Mouse (Mus musculus): ENCODE measurements around the gene Klhl22. TPM values are rescaled to one million over a fixed set of nuclear protein-coding genes. Genes with fewer than 3 reads are reported as not detected.

Klhl22 gene
- 107 and 126 TPM in 2 replicates for polyA plus RNA-seq (2012; rRNA removed)

- peak; percentile 87 for TF ChIP-seq POLR2A (IDR thresholded peaks at IDR 0.05; ENCODE audit: extremely low read depth, insufficient read depth, low read length)
- no peak for TF ChIP-seq CTCF (IDR thresholded peaks at IDR 0.05; ENCODE audit: extremely low read depth, insufficient read depth, low read length)
- H3K27ac ChIP-seq (ENCODE audit: insufficient read depth, low read length), result peak within 1 kb of the TSS; percentile 18; the same call in 1 of the 2 replicates
- peaks cover 6% of the 10 kb centered on the region for H3K4me1 ChIP-seq (ENCODE audit: control insufficient read depth, insufficient read depth, low read length)
- peak within 1 kb of the TSS; percentile 76 for H3K4me3 ChIP-seq (ENCODE audit: insufficient read depth, low read length)
These were observed at the start of gene Klhl22 for GRCm38 (mm10) chr16:17759344-17759773. Gene Klhl22, plus strand, starts transcription at chr16:17759618.

DNA sequence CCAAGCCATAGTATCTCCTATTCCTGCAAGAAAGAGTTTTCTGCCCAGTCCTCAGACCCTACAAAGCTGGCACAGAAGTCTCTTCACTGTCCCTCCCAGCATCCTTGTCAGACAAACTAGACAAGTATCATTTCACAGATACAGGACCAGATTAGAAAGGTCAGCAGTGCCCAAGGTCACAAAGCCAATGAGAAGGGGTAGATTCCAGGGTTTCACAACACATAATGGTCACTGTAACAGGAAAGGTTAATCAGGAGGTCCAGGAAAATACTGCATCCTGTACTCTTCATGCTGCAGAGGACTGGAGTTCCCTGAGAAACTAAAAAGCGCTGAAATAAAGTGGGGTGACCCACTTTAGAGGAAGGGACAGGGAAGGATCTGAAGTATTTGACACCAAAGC is 41.6 kb upstream of the Klhl22 start:
- Histone ChIP-seq H3K27ac (ENCODE audit: insufficient read depth, low read length) (no peak overlapping the region), H3K4me1 (ENCODE audit: control insufficient read depth, insufficient read depth, low read length) (peaks cover 9% of the 10 kb centered on the region; the same call in 1 of the 2 replicates), H3K4me3 (ENCODE audit: insufficient read depth, low read length) (no peak overlapping the region)
- no peak for TF ChIP-seq POLR2A (IDR thresholded peaks at IDR 0.05; ENCODE audit: extremely low read depth, insufficient read depth, low read length)
- TF ChIP-seq CTCF (IDR thresholded peaks at IDR 0.05; ENCODE audit: extremely low read depth, insufficient read depth, low read length), result no peak

DNA sequence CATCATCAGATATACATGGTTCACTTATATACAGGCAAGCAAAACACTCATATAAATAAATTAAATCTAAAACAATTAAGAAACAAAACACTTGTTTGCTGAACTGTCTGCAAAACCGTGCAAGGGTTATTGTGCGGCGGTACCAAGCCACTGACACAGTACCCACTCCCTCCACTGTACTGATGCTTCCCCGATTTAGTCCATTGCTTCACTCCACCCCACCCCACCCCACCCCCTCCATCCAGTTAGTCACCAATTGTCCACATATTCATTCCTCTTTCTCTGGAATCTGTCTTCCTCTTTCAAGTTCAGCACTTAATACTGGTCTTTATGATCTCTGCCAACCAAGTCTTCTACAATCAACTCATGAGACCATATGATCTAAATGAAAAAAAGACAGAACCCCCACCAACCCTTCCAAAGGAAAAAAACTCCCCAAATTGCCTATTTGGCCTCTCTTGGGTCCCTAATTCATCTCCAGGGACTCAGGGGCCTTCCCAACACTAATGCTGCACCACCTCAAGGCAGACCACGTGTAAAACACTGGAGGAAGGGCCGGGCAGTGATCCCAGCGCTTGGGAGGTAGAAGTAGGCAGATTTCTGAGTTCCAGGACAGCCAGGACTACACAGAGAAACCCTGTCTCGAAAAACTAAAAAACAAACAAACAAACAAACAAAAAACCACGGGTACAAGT is 38.2 kb upstream of the Klhl22 start:
- Histone ChIP-seq H3K4me3 (ENCODE audit: insufficient read depth, low read length) (peak overlapping the region; percentile 88), H3K4me1 (ENCODE audit: control insufficient read depth, insufficient read depth, low read length) (peaks cover 8% of the 10 kb centered on the region; the same call in 1 of the 2 replicates), H3K27ac (ENCODE audit: insufficient read depth, low read length) (no peak overlapping the region)
- no peak for TF ChIP-seq POLR2A (IDR thresholded peaks at IDR 0.05; ENCODE audit: extremely low read depth, insufficient read depth, low read length)
- TF ChIP-seq CTCF (IDR thresholded peaks at IDR 0.05; ENCODE audit: extremely low read depth, insufficient read depth, low read length), result no peak

- TF ChIP-seq POLR2A (IDR thresholded peaks at IDR 0.05; ENCODE audit: extremely low read depth, insufficient read depth, low read length) (no peak), CTCF (IDR thresholded peaks at IDR 0.05; ENCODE audit: extremely low read depth, insufficient read depth, low read length) (no peak)
- no peak overlapping the region for H3K27ac ChIP-seq (ENCODE audit: insufficient read depth, low read length)
- peaks cover 8% of the 10 kb centered on the region; the same call in 1 of the 2 replicates for H3K4me1 ChIP-seq (ENCODE audit: control insufficient read depth, insufficient read depth, low read length)
- peak overlapping the region; percentile 88 for H3K4me3 ChIP-seq (ENCODE audit: insufficient read depth, low read length)
These were observed 37.5 kb upstream of the Klhl22 start for GRCm38 (mm10) chr16:17721822-17722460.

DNA sequence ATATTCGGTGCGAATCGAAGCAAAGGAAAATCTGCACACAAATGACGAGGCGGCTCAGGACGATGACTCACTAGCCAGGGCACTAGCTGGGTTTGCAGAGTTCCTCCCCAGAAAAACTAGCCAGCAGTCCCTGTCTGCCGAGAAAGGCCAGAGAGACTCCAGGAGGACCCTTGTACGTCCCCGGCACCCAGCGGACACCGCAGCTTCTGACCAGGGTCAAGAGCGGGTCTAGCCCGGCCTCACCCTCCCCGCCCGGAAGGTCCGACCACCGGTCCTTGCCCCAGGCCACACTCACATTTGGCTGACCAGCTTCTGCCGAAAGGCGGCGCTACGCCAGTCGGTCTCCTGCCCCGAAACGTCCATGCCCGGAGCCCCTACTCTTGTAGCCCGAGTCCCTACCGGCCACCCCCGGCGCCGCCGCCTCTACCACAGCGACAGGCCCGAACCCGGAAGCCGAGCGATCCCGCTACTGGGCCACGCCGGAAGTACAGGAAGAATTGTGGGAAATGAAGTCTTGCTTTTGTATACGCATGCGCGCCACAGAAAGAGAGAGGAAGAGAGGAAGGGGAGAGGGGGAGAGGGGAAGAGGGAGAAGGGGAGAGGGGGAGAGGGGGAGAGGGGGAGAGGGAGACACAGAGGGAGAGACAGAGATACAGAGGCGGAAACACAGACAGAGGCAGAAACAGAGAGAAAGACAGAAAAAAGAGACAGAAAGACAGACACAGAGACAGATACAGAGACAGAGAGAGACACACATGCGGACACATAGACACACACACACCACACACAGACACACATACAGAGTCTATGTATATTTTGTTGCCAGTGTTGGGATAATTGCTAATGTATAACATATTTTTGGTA is 36.7 kb upstream of the Klhl22 start:
- Histone ChIP-seq H3K4me3 (ENCODE audit: insufficient read depth, low read length) (peak overlapping the region; percentile 88), H3K27ac (ENCODE audit: insufficient read depth, low read length) (peak overlapping the region; percentile 93), H3K4me1 (ENCODE audit: control insufficient read depth, insufficient read depth, low read length) (peaks cover 5% of the 10 kb centered on the region; the same call in 1 of the 2 replicates)
- TF ChIP-seq CTCF (IDR thresholded peaks at IDR 0.05; ENCODE audit: extremely low read depth, insufficient read depth, low read length), result no peak
- TF ChIP-seq POLR2A (IDR thresholded peaks at IDR 0.05; ENCODE audit: extremely low read depth, insufficient read depth, low read length), result peak; percentile 19; the same call in 1 of the 2 replicates

GRCm38 (mm10) chr16:17723325-17723626 is 36.1 kb upstream of the Klhl22 start:
- Histone ChIP-seq H3K4me3 (ENCODE audit: insufficient read depth, low read length) (no peak overlapping the region), H3K27ac (ENCODE audit: insufficient read depth, low read length) (no peak overlapping the region), H3K4me1 (ENCODE audit: control insufficient read depth, insufficient read depth, low read length) (peaks cover 5% of the 10 kb centered on the region; the same call in 1 of the 2 replicates)
- no peak for TF ChIP-seq POLR2A (IDR thresholded peaks at IDR 0.05; ENCODE audit: extremely low read depth, insufficient read depth, low read length)
- TF ChIP-seq CTCF (IDR thresholded peaks at IDR 0.05; ENCODE audit: extremely low read depth, insufficient read depth, low read length), result no peak

DNA sequence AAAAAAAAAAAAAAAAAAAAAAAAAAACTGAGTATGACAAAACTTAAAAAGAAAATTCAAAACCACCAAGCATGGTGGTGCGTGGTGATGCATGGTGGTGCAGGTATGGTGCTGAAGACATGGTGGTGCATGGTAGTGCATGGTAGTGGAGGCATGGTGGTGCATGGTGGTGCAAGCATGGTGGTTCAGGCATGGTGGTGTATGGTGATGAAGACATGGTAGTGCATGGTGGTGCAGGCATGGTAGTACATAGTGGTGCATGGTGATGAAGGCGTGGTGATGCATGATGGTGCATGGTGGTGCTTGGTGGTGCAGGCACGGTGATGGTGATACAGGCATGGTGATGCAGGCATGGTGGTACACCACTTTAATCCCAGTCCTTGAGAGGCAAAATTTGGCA is 35.0 kb upstream of the Klhl22 start:
- H3K4me1 ChIP-seq (ENCODE audit: control insufficient read depth, insufficient read depth, low read length), result peaks cover 5% of the 10 kb centered on the region; the same call in 1 of the 2 replicates
- H3K4me3 ChIP-seq (ENCODE audit: insufficient read depth, low read length), result no peak overlapping the region
- TF ChIP-seq CTCF (IDR thresholded peaks at IDR 0.05; ENCODE audit: extremely low read depth, insufficient read depth, low read length), result no peak
- no peak for TF ChIP-seq POLR2A (IDR thresholded peaks at IDR 0.05; ENCODE audit: extremely low read depth, insufficient read depth, low read length)
- no peak overlapping the region for H3K27ac ChIP-seq (ENCODE audit: insufficient read depth, low read length)

GRCm38 (mm10) chr16:17727179-17727861 is 32.1 kb upstream of the Klhl22 start:
- H3K27ac ChIP-seq (ENCODE audit: insufficient read depth, low read length), result no peak overlapping the region
- H3K4me1 ChIP-seq (ENCODE audit: control insufficient read depth, insufficient read depth, low read length), result no peaks in the 10 kb centered on the region
- TF ChIP-seq CTCF (IDR thresholded peaks at IDR 0.05; ENCODE audit: extremely low read depth, insufficient read depth, low read length) (peak; percentile 36; the same call in 1 of the 2 replicates), POLR2A (IDR thresholded peaks at IDR 0.05; ENCODE audit: extremely low read depth, insufficient read depth, low read length) (no peak)
- no peak overlapping the region for H3K4me3 ChIP-seq (ENCODE audit: insufficient read depth, low read length)

DNA sequence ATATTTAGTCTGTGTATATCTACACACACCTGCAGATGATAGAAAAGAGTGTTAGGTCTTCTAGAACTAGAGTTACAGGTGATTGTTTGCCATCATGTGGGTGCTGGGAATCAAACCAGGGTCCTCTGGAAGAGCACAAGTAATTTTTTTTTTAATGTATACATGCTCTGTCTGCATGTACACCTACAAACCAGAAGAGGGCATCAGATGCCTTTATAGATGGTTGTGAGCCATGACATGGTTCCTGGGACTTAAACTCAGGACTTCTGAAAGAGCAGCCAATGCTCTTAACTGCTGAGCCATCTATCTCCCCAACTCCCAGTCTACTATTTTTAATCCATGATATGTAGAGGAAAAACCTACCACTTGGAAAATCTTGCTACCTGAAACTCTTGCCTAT is 29.4 kb upstream of the Klhl22 start:
- no peak for TF ChIP-seq POLR2A (IDR thresholded peaks at IDR 0.05; ENCODE audit: extremely low read depth, insufficient read depth, low read length)
- TF ChIP-seq CTCF (IDR thresholded peaks at IDR 0.05; ENCODE audit: extremely low read depth, insufficient read depth, low read length), result no peak
- no peak overlapping the region for H3K4me3 ChIP-seq (ENCODE audit: insufficient read depth, low read length)
- H3K27ac ChIP-seq (ENCODE audit: insufficient read depth, low read length), result no peak overlapping the region
- no peaks in the 10 kb centered on the region for H3K4me1 ChIP-seq (ENCODE audit: control insufficient read depth, insufficient read depth, low read length)

All from cortical plate, adult 2 months (tissue).